Mouse (Mus musculus) ES-E14 (cell line): Measurements from ENCODE around the gene Hist1h4c.

Experiments
- HCFC1 ChIP-seq: IDR thresholded peaks from 2 replicates; pipeline ENCODE4 v1.6.1; 2012; ENCODE audit warnings: low read length, inconsistent platforms, borderline replicate concordance; ENCODE audit not compliant: insufficient read depth
- MAFK ChIP-seq: IDR thresholded peaks from 2 replicates; pipeline ENCODE4 v1.6.1; 2014; ENCODE audit warnings: mild to moderate bottlenecking, low read depth, low read length, inconsistent platforms; ENCODE audit not compliant: insufficient read depth
- ZC3H11A ChIP-seq: IDR thresholded peaks from 2 replicates; pipeline ENCODE4 v1.6.1; 2012; ENCODE audit warnings: low read depth, mild to moderate bottlenecking, inconsistent platforms, low read length, borderline replicate concordance
- ZNF384 ChIP-seq: IDR thresholded peaks from 2 replicates; pipeline ENCODE4 v1.6.1; 2012; ENCODE audit warnings: low read depth, low read length, inconsistent platforms

GRCm38 (mm10) chr13:23687907-23688306 is 10.3 kb downstream of the Hist1h4c start:
- TF ChIP-seq HCFC1 (no peak), ZNF384 (no peak), MAFK (no peak), ZC3H11A (no peak)
